Mouse (Mus musculus): ENCODE measurements around the gene Il17rb. TPM values are rescaled to one million over a fixed set of nuclear protein-coding genes. Genes with fewer than 3 reads are reported as not detected.

Gene Il17rb
- polyA plus RNA-seq, 1 experiment, result 1.9 TPM

- H3K36me3 ChIP-seq (ENCODE audit: control insufficient read depth, insufficient read depth, low read length), result no peaks in the 10 kb centered on the region
- H3K4me3 ChIP-seq (ENCODE audit: extremely low read depth, insufficient read depth, insufficient read length), result no peak overlapping the region
- H3K27me3 ChIP-seq (ENCODE audit: control insufficient read depth, insufficient read depth, low read length), result no peaks in the 10 kb centered on the region
- DNase-seq (ENCODE audit: low read depth in 1 of 2, low spot score in 2 of 2), result no peak
- H3K4me1 ChIP-seq (ENCODE audit: control insufficient read depth, insufficient read depth, insufficient read length), result no peaks in the 10 kb centered on the region
- WGBS, result 89% methylated on average over 8 of the region's 8 CpGs
- H3K27ac ChIP-seq (ENCODE audit: insufficient read depth, low read length), result no peak overlapping the region
- TF ChIP-seq POLR2A (IDR thresholded peaks at IDR 0.05; ENCODE audit: low read depth, low read length) (no peak), CTCF (IDR thresholded peaks at IDR 0.05; ENCODE audit: extremely low read depth, insufficient read depth, insufficient read length, insufficient replicate concordance) (no peak)
Measured at GRCm38 (mm10) chr14:30045704-30046220, 37.1 kb upstream of the Il17rb start.

- H3K36me3 ChIP-seq (ENCODE audit: control insufficient read depth, insufficient read depth, low read length), result no peaks in the 10 kb centered on the region
- TF ChIP-seq CTCF (IDR thresholded peaks at IDR 0.05; ENCODE audit: extremely low read depth, insufficient read depth, insufficient read length, insufficient replicate concordance) (no peak), POLR2A (IDR thresholded peaks at IDR 0.05; ENCODE audit: low read depth, low read length) (no peak)
- no peak for DNase-seq (ENCODE audit: low read depth in 1 of 2, low spot score in 2 of 2)
- no peak overlapping the region for H3K27ac ChIP-seq (ENCODE audit: insufficient read depth, low read length)
- H3K4me3 ChIP-seq (ENCODE audit: extremely low read depth, insufficient read depth, insufficient read length), result no peak overlapping the region
- H3K27me3 ChIP-seq (ENCODE audit: control insufficient read depth, insufficient read depth, low read length), result no peaks in the 10 kb centered on the region
- 94% methylated on average over 10 of the region's 10 CpGs for WGBS
- H3K4me1 ChIP-seq (ENCODE audit: control insufficient read depth, insufficient read depth, insufficient read length), result no peaks in the 10 kb centered on the region
Measured at GRCm38 (mm10) chr14:30045239-30045638, 36.5 kb upstream of the Il17rb start.

GRCm38 (mm10) chr14:30043356-30043940 lies 34.8 kb upstream of the Il17rb start:
- TF ChIP-seq CTCF (IDR thresholded peaks at IDR 0.05; ENCODE audit: extremely low read depth, insufficient read depth, insufficient read length, insufficient replicate concordance) (no peak), POLR2A (IDR thresholded peaks at IDR 0.05; ENCODE audit: low read depth, low read length) (no peak)
- H3K36me3 ChIP-seq (ENCODE audit: control insufficient read depth, insufficient read depth, low read length), result no peaks in the 10 kb centered on the region
- no peak overlapping the region for H3K4me3 ChIP-seq (ENCODE audit: extremely low read depth, insufficient read depth, insufficient read length)
- DNase-seq (ENCODE audit: low read depth in 1 of 2, low spot score in 2 of 2), result no peak
- H3K4me1 ChIP-seq (ENCODE audit: control insufficient read depth, insufficient read depth, insufficient read length), result no peaks in the 10 kb centered on the region
- H3K27ac ChIP-seq (ENCODE audit: insufficient read depth, low read length), result no peak overlapping the region
- WGBS, result 63% methylated on average over 7 of the region's 7 CpGs
- no peaks in the 10 kb centered on the region for H3K27me3 ChIP-seq (ENCODE audit: control insufficient read depth, insufficient read depth, low read length)

- WGBS, result 89% methylated on average over 9 of the region's 9 CpGs
- no peak overlapping the region for H3K27ac ChIP-seq (ENCODE audit: insufficient read depth, low read length)
- no peak overlapping the region for H3K4me3 ChIP-seq (ENCODE audit: extremely low read depth, insufficient read depth, insufficient read length)
- no peaks in the 10 kb centered on the region for H3K27me3 ChIP-seq (ENCODE audit: control insufficient read depth, insufficient read depth, low read length)
- TF ChIP-seq CTCF (IDR thresholded peaks at IDR 0.05; ENCODE audit: extremely low read depth, insufficient read depth, insufficient read length, insufficient replicate concordance) (no peak), POLR2A (IDR thresholded peaks at IDR 0.05; ENCODE audit: low read depth, low read length) (no peak)
- H3K36me3 ChIP-seq (ENCODE audit: control insufficient read depth, insufficient read depth, low read length), result no peaks in the 10 kb centered on the region
- no peaks in the 10 kb centered on the region for H3K4me1 ChIP-seq (ENCODE audit: control insufficient read depth, insufficient read depth, insufficient read length)
- DNase-seq (ENCODE audit: low read depth in 1 of 2, low spot score in 2 of 2), result no peak
Measured at GRCm38 (mm10) chr14:30041836-30042235, 33.1 kb upstream of the Il17rb start.

- H3K27ac ChIP-seq (ENCODE audit: insufficient read depth, low read length), result no peak overlapping the region
- no peak overlapping the region for H3K4me3 ChIP-seq (ENCODE audit: extremely low read depth, insufficient read depth, insufficient read length)
- 71% methylated on average over 4 of the region's 4 CpGs for WGBS
- no peak for DNase-seq (ENCODE audit: low read depth in 1 of 2, low spot score in 2 of 2)
- H3K4me1 ChIP-seq (ENCODE audit: control insufficient read depth, insufficient read depth, insufficient read length), result no peaks in the 10 kb centered on the region
- no peaks in the 10 kb centered on the region for H3K27me3 ChIP-seq (ENCODE audit: control insufficient read depth, insufficient read depth, low read length)
- TF ChIP-seq POLR2A (IDR thresholded peaks at IDR 0.05; ENCODE audit: low read depth, low read length) (no peak), CTCF (IDR thresholded peaks at IDR 0.05; ENCODE audit: extremely low read depth, insufficient read depth, insufficient read length, insufficient replicate concordance) (no peak)
- no peaks in the 10 kb centered on the region for H3K36me3 ChIP-seq (ENCODE audit: control insufficient read depth, insufficient read depth, low read length)
Measured at GRCm38 (mm10) chr14:30039413-30039812, 30.7 kb upstream of the Il17rb start.

- WGBS, result 90% methylated on average over 18 of the region's 18 CpGs
- H3K4me3 ChIP-seq (ENCODE audit: extremely low read depth, insufficient read depth, insufficient read length), result no peak overlapping the region
- H3K4me1 ChIP-seq (ENCODE audit: control insufficient read depth, insufficient read depth, insufficient read length), result no peaks in the 10 kb centered on the region
- no peak overlapping the region for H3K27ac ChIP-seq (ENCODE audit: insufficient read depth, low read length)
- H3K36me3 ChIP-seq (ENCODE audit: control insufficient read depth, insufficient read depth, low read length), result no peaks in the 10 kb centered on the region
- TF ChIP-seq CTCF (IDR thresholded peaks at IDR 0.05; ENCODE audit: extremely low read depth, insufficient read depth, insufficient read length, insufficient replicate concordance) (no peak), POLR2A (IDR thresholded peaks at IDR 0.05; ENCODE audit: low read depth, low read length) (no peak)
- DNase-seq (ENCODE audit: low read depth in 1 of 2, low spot score in 2 of 2), result no peak
- no peaks in the 10 kb centered on the region for H3K27me3 ChIP-seq (ENCODE audit: control insufficient read depth, insufficient read depth, low read length)
Measured at GRCm38 (mm10) chr14:30038431-30038830, 29.7 kb upstream of the Il17rb start.

- WGBS, result 61% methylated on average over 8 of the region's 8 CpGs
- no peak overlapping the region for H3K4me3 ChIP-seq (ENCODE audit: extremely low read depth, insufficient read depth, insufficient read length)
- H3K27me3 ChIP-seq (ENCODE audit: control insufficient read depth, insufficient read depth, low read length), result no peaks in the 10 kb centered on the region
- no peak for TF ChIP-seq CTCF (IDR thresholded peaks at IDR 0.05; ENCODE audit: extremely low read depth, insufficient read depth, insufficient read length, insufficient replicate concordance)
- TF ChIP-seq POLR2A (IDR thresholded peaks at IDR 0.05; ENCODE audit: low read depth, low read length), result no peak
- H3K4me1 ChIP-seq (ENCODE audit: control insufficient read depth, insufficient read depth, insufficient read length), result no peaks in the 10 kb centered on the region
- no peaks in the 10 kb centered on the region for H3K36me3 ChIP-seq (ENCODE audit: control insufficient read depth, insufficient read depth, low read length)
- no peak for DNase-seq (ENCODE audit: low read depth in 1 of 2, low spot score in 2 of 2)
- no peak overlapping the region for H3K27ac ChIP-seq (ENCODE audit: insufficient read depth, low read length)
Measured at GRCm38 (mm10) chr14:30033405-30033804, 24.7 kb upstream of the Il17rb start.
